Mouse (Mus musculus): Measurements from ENCODE around the gene Mfsd4a.
A peak's percentile ranks its signal among the peaks of the same experiment; 100 is the strongest.

Mfsd4a gene

GRCm38 (mm10) chr1:132022107-132022506, 45.8 kb downstream of the Mfsd4a start:
- no peak for DNase-seq (ENCODE audit: extremely low read depth, insufficient read length, low spot score)

GRCm38 (mm10) chr1:132019876-132020275, 48.0 kb downstream of the Mfsd4a start:
- DNase-seq (ENCODE audit: extremely low read depth, insufficient read length, low spot score) = no peak

GRCm38 (mm10) chr1:132016691-132017090, 51.2 kb downstream of the Mfsd4a start:
- DNase-seq (ENCODE audit: extremely low read depth, insufficient read length, low spot score) = no peak

- DNase-seq (ENCODE audit: extremely low read depth, insufficient read length, low spot score) = no peak
Observed at GRCm38 (mm10) chr1:132014800-132015199, 53.1 kb downstream of the Mfsd4a start.

GRCm38 (mm10) chr1:132012861-132013260, 55.0 kb downstream of the Mfsd4a start:
- DNase-seq (ENCODE audit: extremely low read depth, insufficient read length, low spot score) = no peak

GRCm38 (mm10) chr1:132011785-132012184, 56.1 kb downstream of the Mfsd4a start:
- DNase-seq (ENCODE audit: extremely low read depth, insufficient read length, low spot score) = no peak

GRCm38 (mm10) chr1:132010632-132011501, 57.0 kb downstream of the Mfsd4a start:
- DNase-seq (ENCODE audit: extremely low read depth, insufficient read length, low spot score) = peak; percentile 60

GRCm38 (mm10) chr1:132008881-132009644, 58.8 kb downstream of the Mfsd4a start:
- no peak for DNase-seq (ENCODE audit: extremely low read depth, insufficient read length, low spot score)

GRCm38 (mm10) chr1:132007828-132008827, 59.7 kb downstream of the Mfsd4a start:
- DNase-seq (ENCODE audit: extremely low read depth, insufficient read length, low spot score) = peak; percentile 92

- peak; percentile 94 for DNase-seq (ENCODE audit: extremely low read depth, insufficient read length, low spot score)
Observed at GRCm38 (mm10) chr1:132007282-132007815, 60.5 kb downstream of the Mfsd4a start, which contains the start of gene Elk4. Gene Elk4, plus strand, starts transcription at chr1:132007607.

- DNase-seq (ENCODE audit: extremely low read depth, insufficient read length, low spot score) = no peak
Observed at GRCm38 (mm10) chr1:132006721-132007120, 61.1 kb downstream of the Mfsd4a start.

GRCm38 (mm10) chr1:132006046-132006445, 61.8 kb downstream of the Mfsd4a start:
- DNase-seq (ENCODE audit: extremely low read depth, insufficient read length, low spot score) = peak; percentile 48

GRCm38 (mm10) chr1:132005466-132005865, 62.4 kb downstream of the Mfsd4a start:
- DNase-seq (ENCODE audit: extremely low read depth, insufficient read length, low spot score) = no peak

- DNase-seq (ENCODE audit: extremely low read depth, insufficient read length, low spot score) = no peak
Observed at GRCm38 (mm10) chr1:132004574-132005180, 63.2 kb downstream of the Mfsd4a start.

- DNase-seq (ENCODE audit: extremely low read depth, insufficient read length, low spot score) = no peak
Observed at GRCm38 (mm10) chr1:132003817-132004216, 64.0 kb downstream of the Mfsd4a start.

- DNase-seq (ENCODE audit: extremely low read depth, insufficient read length, low spot score) = no peak
Observed at GRCm38 (mm10) chr1:132003111-132003510, 64.8 kb downstream of the Mfsd4a start.

- DNase-seq (ENCODE audit: extremely low read depth, insufficient read length, low spot score) = no peak
Observed at GRCm38 (mm10) chr1:132001880-132002330, 66.0 kb downstream of the Mfsd4a start.

GRCm38 (mm10) chr1:132000506-132000905, 67.4 kb downstream of the Mfsd4a start:
- DNase-seq (ENCODE audit: extremely low read depth, insufficient read length, low spot score) = no peak

GRCm38 (mm10) chr1:131995062-131995461, 72.8 kb downstream of the Mfsd4a start:
- no peak for DNase-seq (ENCODE audit: extremely low read depth, insufficient read length, low spot score)

Measured in 3134 (cell line).